Mouse (Mus musculus) erythroblast, adult 5-6 weeks (primary cell): ENCODE measurements at regions not wholly inside any gene's neighbourhood (a gene's known extent, or its start where the extent isn't known, plus 50 kb on each side); places are given as distances from the start of the nearest gene placed in this dataset.
"Not testable (repeated sequence)": the region's sequence is repeated elsewhere in the genome, so short reads cannot be mapped to it uniquely, and the experiment has no call there.

Source experiments
- ATAC-seq: replicated peaks from 2 replicates; pipeline ENCODE4 v1.8.0; 2016; ENCODE audit warnings: moderate number of reproducible peaks, mild to moderate bottlenecking, moderate TSS enrichment, inconsistent platforms; ENCODE audit not compliant: poor library complexity, low FRiP score, severe bottlenecking

GRCm38 (mm10) chr17:3006662-3007061, 108.1 kb upstream of the Scaf8 start:
- ATAC-seq = no peak; the same call in 1 of the 2 replicates

- 0 out of 2 replicates have a peak, but pooled peaks have one; percentile 45 for ATAC-seq
These were observed 107.5 kb upstream of the Scaf8 start for GRCm38 (mm10) chr17:3007234-3007633.

GRCm38 (mm10) chr17:3009939-3010338, 104.8 kb upstream of the Scaf8 start:
- no peak for ATAC-seq

GRCm38 (mm10) chr17:3012045-3012444, 102.7 kb upstream of the Scaf8 start:
- ATAC-seq = 0 out of 2 replicates have a peak, but pooled peaks have one; percentile 23

GRCm38 (mm10) chr17:3019631-3020391, 95.0 kb upstream of the Scaf8 start:
- 0 out of 2 replicates have a peak, but pooled peaks have one; percentile 33 for ATAC-seq

GRCm38 (mm10) chr17:3020406-3020805, 94.4 kb upstream of the Scaf8 start:
- peak; percentile 54; the same call in 1 of the 2 replicates for ATAC-seq

GRCm38 (mm10) chr17:3022245-3022935, 92.4 kb upstream of the Scaf8 start:
- peak; percentile 24; the same call in 1 of the 2 replicates for ATAC-seq

GRCm38 (mm10) chr17:3022936-3023247, 91.9 kb upstream of the Scaf8 start:
- peak; percentile 35; the same call in 1 of the 2 replicates for ATAC-seq

- ATAC-seq = no peak
These were observed 91.3 kb upstream of the Scaf8 start for GRCm38 (mm10) chr17:3023426-3023825.

GRCm38 (mm10) chr17:3026859-3027258, 87.9 kb upstream of the Scaf8 start:
- not testable (repeated sequence) for ATAC-seq

- no peak for ATAC-seq
These were observed 87.4 kb upstream of the Scaf8 start for GRCm38 (mm10) chr17:3027376-3027775.

- not testable (repeated sequence) for ATAC-seq
These were observed 85.0 kb upstream of the Scaf8 start for GRCm38 (mm10) chr17:3029750-3030149.

- ATAC-seq = no peak
These were observed 79.7 kb upstream of the Scaf8 start for GRCm38 (mm10) chr17:3035099-3035498.

- ATAC-seq = no peak
These were observed 77.5 kb upstream of the Scaf8 start for GRCm38 (mm10) chr17:3037145-3037870.

- no peak; the same call in 1 of the 2 replicates for ATAC-seq
These were observed 76.7 kb upstream of the Scaf8 start for GRCm38 (mm10) chr17:3038067-3038466.

GRCm38 (mm10) chr17:3044520-3044919, 70.3 kb upstream of the Scaf8 start:
- peak; percentile 69; the same call in 1 of the 2 replicates for ATAC-seq

GRCm38 (mm10) chr17:3053859-3054258, 60.9 kb upstream of the Scaf8 start:
- ATAC-seq = not testable (repeated sequence)

GRCm38 (mm10) chr17:3054848-3055247, 59.9 kb upstream of the Scaf8 start:
- ATAC-seq = not testable (repeated sequence)

- not testable (repeated sequence) for ATAC-seq
These were observed 59.4 kb upstream of the Scaf8 start for GRCm38 (mm10) chr17:3055376-3055775.

GRCm38 (mm10) chr17:3063401-3063800, 51.4 kb upstream of the Scaf8 start:
- ATAC-seq = not testable (repeated sequence)
